Mouse (Mus musculus): ENCODE data around the gene Cd209f.
"Not testable (repeated sequence)": the region's sequence is repeated elsewhere in the genome, so short reads cannot be mapped to it uniquely, and the experiment has no call there.

Cd209f gene

GRCm38 (mm10) chr8:4105735-4106134, at the start of gene Cd209f:
Cd209f (minus strand) TSS chr8:4105835.
- DNase-seq (ENCODE audit: low read depth), result not testable (repeated sequence)

- no peak for DNase-seq (ENCODE audit: low read depth)
These were observed 49.2 kb upstream of the Cd209f start for GRCm38 (mm10) chr8:4154878-4155277.

GRCm38 (mm10) chr8:4147272-4147671, 41.6 kb upstream of the Cd209f start:
- no peak for DNase-seq (ENCODE audit: low read depth)

GRCm38 (mm10) chr8:4141721-4142120, 36.1 kb upstream of the Cd209f start:
- peak; percentile 52 for DNase-seq (ENCODE audit: low read depth)

GRCm38 (mm10) chr8:4139660-4140646, 34.3 kb upstream of the Cd209f start:
- peak; percentile 83 for DNase-seq (ENCODE audit: low read depth)

- no peak for DNase-seq (ENCODE audit: low read depth)
These were observed 28.2 kb upstream of the Cd209f start, which contains the start of gene Cd209g for GRCm38 (mm10) chr8:4133798-4134197. Cd209g (plus strand) TSS chr8:4134098.

- DNase-seq (ENCODE audit: low read depth), result not testable (repeated sequence)
These were observed 17.1 kb downstream of the Cd209f start for GRCm38 (mm10) chr8:4088514-4088913.

- DNase-seq (ENCODE audit: low read depth), result not testable (repeated sequence)
These were observed 18.4 kb downstream of the Cd209f start for GRCm38 (mm10) chr8:4087180-4087722.
